Comparison of ENCODE assay signal across 11 mouse cellular contexts in genomic region chr6:100421706-100422578, GRCm38 (mm10).
DNase-seq lines count a peak whose midpoint lies in the region; ATAC-seq and TF ChIP-seq lines count a peak whose summit lies in the region.
"Had no signal": no experiment of that assay in that cellular context is flagged by ENCODE, and none has a peak within 500 bp of the region (broad histone marks: within the 10 kb centered on the region; RNA-seq: fewer than 3 reads in every experiment).

No protein-coding gene starts in this region.

- WGBS in forebrain, embryonic 11.5 days, result 3% methylated on average over 24 of the region's 24 CpGs
- 10% methylated on average over 24 of the region's 24 CpGs for WGBS in forebrain, postnatal 0 days
- WGBS in hindbrain, embryonic 16.5 days, result 11% methylated on average over 24 of the region's 24 CpGs
- 3% methylated on average over 24 of the region's 24 CpGs for WGBS in neural tube, embryonic 12.5 days

- H3K4me2 ChIP-seq in forebrain, embryonic 11.5 days (ENCODE audit: low read depth, low read length, severe bottlenecking), result peak overlapping the region; percentile 13; the same call in 1 of the 2 replicates
- H3K4me2 ChIP-seq in forebrain, postnatal 0 days (ENCODE audit: low read depth), result no peak overlapping the region; the same call in 1 of the 2 replicates
- peak overlapping the region; percentile 14 for H3K4me2 ChIP-seq in hindbrain, embryonic 16.5 days (ENCODE audit: low read length)
- H3K4me2 ChIP-seq in neural tube, embryonic 12.5 days (replicated peaks), result peak overlapping the region; percentile 36

- no peak for TF ChIP-seq CTCF in forebrain, postnatal 0 days (IDR thresholded peaks at IDR 0.05; ENCODE audit: low read depth)

- ATAC-seq in forebrain, embryonic 11.5 days (replicated peaks; ENCODE audit: low FRiP score), result peak; percentile 77
- no peak; the same call in 1 of the 2 replicates for ATAC-seq in forebrain, postnatal 0 days
- ATAC-seq in hindbrain, embryonic 16.5 days, result peak; percentile 74; the same call in 1 of the 2 replicates
- peak; percentile 71 for ATAC-seq in neural tube, embryonic 12.5 days (ENCODE audit: low FRiP score, low read depth)

- peaks cover 34% of the 10 kb centered on the region for H3K27me3 ChIP-seq in forebrain, embryonic 11.5 days (ENCODE audit: control insufficient read depth, insufficient read depth, low read length)
- H3K27me3 ChIP-seq in forebrain, postnatal 0 days (ENCODE audit: insufficient read depth, low read length), result peaks cover 4% of the 10 kb centered on the region; the same call in 1 of the 2 replicates
- H3K27me3 ChIP-seq in hindbrain, embryonic 16.5 days (replicated peaks; ENCODE audit: control insufficient read depth, insufficient read depth, low read length), result no peaks in the 10 kb centered on the region; the same call in 1 of the 2 replicates
- 0 out of 2 replicates have a peak, but pooled peaks cover 7% of the 10 kb centered on the region for H3K27me3 ChIP-seq in neural tube, embryonic 12.5 days (replicated peaks)

- H3K4me1 ChIP-seq in forebrain, embryonic 11.5 days (replicated peaks; ENCODE audit: control insufficient read depth, insufficient read depth, low read length), result peaks cover 11% of the 10 kb centered on the region
- H3K4me1 ChIP-seq in forebrain, postnatal 0 days (ENCODE audit: insufficient read depth), result 0 out of 2 replicates have a peak, but pooled peaks cover 7% of the 10 kb centered on the region
- peaks cover 9% of the 10 kb centered on the region for H3K4me1 ChIP-seq in hindbrain, embryonic 16.5 days (ENCODE audit: control insufficient read depth, insufficient read depth, low read depth, low read length)
- peaks cover 19% of the 10 kb centered on the region; the same call in 1 of the 2 replicates for H3K4me1 ChIP-seq in neural tube, embryonic 12.5 days

- H3K27ac ChIP-seq in forebrain, embryonic 11.5 days (ENCODE audit: low read depth, low read length), result no peak overlapping the region
- no peak overlapping the region for H3K27ac ChIP-seq in forebrain, postnatal 0 days (ENCODE audit: low read depth, low read length)
- no peak overlapping the region for H3K27ac ChIP-seq in hindbrain, embryonic 16.5 days (ENCODE audit: low read depth, low read length)
- no peak overlapping the region for H3K27ac ChIP-seq in neural tube, embryonic 12.5 days

- H3K9me3 ChIP-seq in forebrain, embryonic 11.5 days (ENCODE audit: control insufficient read depth, low read length), result no peaks in the 10 kb centered on the region
- H3K9me3 ChIP-seq in forebrain, postnatal 0 days (ENCODE audit: low read length), result no peaks in the 10 kb centered on the region
- no peaks in the 10 kb centered on the region for H3K9me3 ChIP-seq in hindbrain, embryonic 16.5 days (ENCODE audit: control insufficient read depth, low read length)
- no peaks in the 10 kb centered on the region for H3K9me3 ChIP-seq in neural tube, embryonic 12.5 days

- H3K4me3 ChIP-seq in forebrain, embryonic 11.5 days (ENCODE audit: low read depth, low read length), result no peak overlapping the region
- no peak overlapping the region for H3K4me3 ChIP-seq in forebrain, postnatal 0 days (ENCODE audit: low read depth, low read length)
- no peak overlapping the region for H3K4me3 ChIP-seq in hindbrain, embryonic 16.5 days (ENCODE audit: low read length)
- no peak overlapping the region for H3K4me3 ChIP-seq in neural tube, embryonic 12.5 days

- peak; percentile 73 for DNase-seq in forebrain, embryonic 11.5 days (ENCODE audit: low spot score)
- DNase-seq in forebrain, postnatal 0 days, result no peak
- peak; percentile 74 for DNase-seq in embryo, embryonic 9.5 days (ENCODE audit: extremely low spot score)
- no peak for DNase-seq in frontal cortex, postnatal 25 days (ENCODE audit: low spot score in 2 of 2)
- DNase-seq in layer of hippocampus, postnatal 36 days, result no peak
- no peak for DNase-seq in spleen, postnatal 14 days (ENCODE audit: low spot score in 2 of 2)
- DNase-seq: cerebellum, adult 11-12 months; heart, postnatal 14 days; lung, adult 18-20 months had no signal

- no peak overlapping the region for H3K9ac ChIP-seq in forebrain, embryonic 11.5 days (ENCODE audit: low read length)
- no peak overlapping the region for H3K9ac ChIP-seq in forebrain, postnatal 0 days
- 0 out of 2 replicates have a peak overlapping the region, but pooled peaks have one; percentile 24 for H3K9ac ChIP-seq in hindbrain, embryonic 16.5 days (ENCODE audit: low read depth, low read length)
- no peak overlapping the region for H3K9ac ChIP-seq in neural tube, embryonic 12.5 days

- no peaks in the 10 kb centered on the region for H3K36me3 ChIP-seq in forebrain, embryonic 11.5 days (ENCODE audit: control insufficient read depth, insufficient read depth, low read length)
- H3K36me3 ChIP-seq in forebrain, postnatal 0 days (ENCODE audit: insufficient read depth), result no peaks in the 10 kb centered on the region
- no peaks in the 10 kb centered on the region for H3K36me3 ChIP-seq in hindbrain, embryonic 16.5 days (ENCODE audit: control insufficient read depth, insufficient read depth, low read length)
- no peaks in the 10 kb centered on the region for H3K36me3 ChIP-seq in neural tube, embryonic 12.5 days

Comparison
In these comparisons a context has a peak if more than half of its experiments do, and no peak if none do; other contexts are left out.
1. DNase-seq: peak in forebrain, embryonic 11.5 days (single experiment) and embryo, embryonic 9.5 days (single experiment); none in forebrain, postnatal 0 days (single experiment), frontal cortex, postnatal 25 days (0 of 2), layer of hippocampus, postnatal 36 days (0 of 2) and spleen, postnatal 14 days (0 of 2).